Mouse (Mus musculus) MEL (cell line): ENCODE measurements around the gene Gm6096. TPM values are rescaled to one million over a fixed set of nuclear protein-coding genes. Genes with fewer than 3 reads are reported as not detected.
A peak's percentile ranks its signal among the peaks of the same experiment; 100 is the strongest.

Experiments
- DNase-seq: peaks from one replicate; pipeline ENCODE4 v3.0.0; 2011; ENCODE audit warnings: low read depth, low spot score
- H3K27ac ChIP-seq: 2 replicates; pipeline ENCODE4 v1.5.1; 2012; ENCODE audit warnings: low read depth, mild to moderate bottlenecking, control low read depth, low read length, moderate library complexity; ENCODE audit not compliant: control insufficient read depth
- H3K27me3 ChIP-seq, 2 experiments: fragments of 150-350 bp in 1 of 2; sonication (generic) in 1 of 2; 2 replicates each; pipeline ENCODE4 v1.6.1; 2012; ENCODE audit warnings: low read length in 2 of 2, mild to moderate bottlenecking in 2 of 2, improper control_type of control experiment in 1 of 2, moderate library complexity in 1 of 2; ENCODE audit not compliant: insufficient read depth in 2 of 2, control insufficient read depth in 1 of 2
- H3K36me3 ChIP-seq, 2 experiments: 2 replicates each; pipeline ENCODE4 v1.6.1; 2012 to 2014; ENCODE audit warnings: low read length in 2 of 2, improper control_type of control experiment in 1 of 2, inconsistent platforms in 1 of 2, mild to moderate bottlenecking in 1 of 2; ENCODE audit not compliant: insufficient read depth in 2 of 2, control insufficient read depth in 1 of 2
- H3K4me1 ChIP-seq, 2 experiments: fragments of 150-350 bp in 1 of 2; sonication (generic) in 1 of 2; 2 replicates each; pipeline ENCODE4 v1.6.1; 2012; ENCODE audit warnings: low read length in 2 of 2, improper control_type of control experiment in 1 of 2, mild to moderate bottlenecking in 1 of 2; ENCODE audit not compliant: insufficient read depth in 2 of 2, control insufficient read depth in 1 of 2
- H3K4me3 ChIP-seq, 2 experiments: fragments of 150-350 bp in 1 of 2; sonication (generic) in 1 of 2; 2 replicates each; pipeline ENCODE4 v1.5.1; 2012; ENCODE audit warnings: low read depth in 2 of 2, low read length in 2 of 2, mild to moderate bottlenecking in 2 of 2, moderate library complexity in 2 of 2, control low read depth in 1 of 2, improper control_type of control experiment in 1 of 2; ENCODE audit not compliant: control insufficient read depth in 1 of 2, insufficient read depth in 1 of 2
- H3K79me2 ChIP-seq: 2 replicates; pipeline ENCODE4 v1.6.1; 2012; ENCODE audit warnings: mild to moderate bottlenecking, low read length, moderate library complexity; ENCODE audit not compliant: control insufficient read depth, poor library complexity, insufficient read depth
- H3K9ac ChIP-seq: 2 replicates; pipeline ENCODE4 v1.6.1; 2012; ENCODE audit warnings: low read depth, mild to moderate bottlenecking, control low read depth, low read length, moderate library complexity; ENCODE audit not compliant: control insufficient read depth, poor library complexity, severe bottlenecking
- H3K9me3 ChIP-seq: fragments of 150-350 bp; sonication (generic); replicated peaks from 2 replicates; pipeline ENCODE4 v1.6.1; 2012; ENCODE audit warnings: mild to moderate bottlenecking, low read length, improper control_type of control experiment, moderate library complexity; ENCODE audit not compliant: insufficient read depth
- BHLHE40 ChIP-seq: IDR thresholded peaks from 2 replicates; pipeline ENCODE4 v1.6.1; 2012; ENCODE audit warnings: low read depth, mild to moderate bottlenecking, inconsistent platforms, low read length, improper control_type of control experiment, borderline replicate concordance
- CHD1 ChIP-seq: IDR thresholded peaks from 2 replicates; pipeline ENCODE4 v1.6.1; 2012; ENCODE audit warnings: low read depth, mild to moderate bottlenecking, inconsistent platforms, low read length, improper control_type of control experiment
- CHD2 ChIP-seq: IDR thresholded peaks from 2 replicates; pipeline ENCODE4 v1.6.1; 2011; ENCODE audit warnings: low read length, improper control_type of control experiment
- CTCF ChIP-seq, 3 experiments: IDR thresholded peaks in 2 of 3; conservative IDR thresholded peaks in 1 of 3; 2 replicates each; pipeline ENCODE4 v1.5.1; 2011 to 2012; ENCODE audit warnings: low read length in 3 of 3, low read depth in 2 of 3, mild to moderate bottlenecking in 2 of 3, improper control_type of control experiment in 1 of 3, inconsistent platforms in 1 of 3, mixed read lengths in 1 of 3, moderate library complexity in 1 of 3; ENCODE audit not compliant: control insufficient read depth in 1 of 3, insufficient read depth in 1 of 3, poor library complexity in 1 of 3, severe bottlenecking in 1 of 3
- E2F4 ChIP-seq: IDR thresholded peaks from 2 replicates; pipeline ENCODE4 v1.6.1; 2011; ENCODE audit warnings: low read depth, low read length, improper control_type of control experiment, borderline replicate concordance
- ELF1 ChIP-seq: IDR thresholded peaks from 2 replicates; pipeline ENCODE4 v1.6.1; 2014; ENCODE audit warnings: low read depth, mild to moderate bottlenecking, inconsistent platforms, low read length, improper control_type of control experiment, moderate library complexity
- EP300 ChIP-seq, 2 experiments: IDR thresholded peaks; 2 replicates each; pipeline ENCODE4 v1.6.1; 2011; ENCODE audit warnings: improper control_type of control experiment in 2 of 2, low read length in 2 of 2, low read depth in 1 of 2, mild to moderate bottlenecking in 1 of 2
- ETS1 ChIP-seq: IDR thresholded peaks from 2 replicates; pipeline ENCODE4 v1.6.1; 2012; ENCODE audit warnings: low read depth, mild to moderate bottlenecking, inconsistent platforms, low read length, improper control_type of control experiment, moderate library complexity
- GABPA ChIP-seq: IDR thresholded peaks from 2 replicates; pipeline ENCODE4 v1.6.1; 2012; ENCODE audit warnings: low read depth, mild to moderate bottlenecking, inconsistent platforms, low read length, improper control_type of control experiment, moderate library complexity
- GATA1 ChIP-seq: IDR thresholded peaks from 2 replicates; pipeline ENCODE4 v1.6.1; 2011; ENCODE audit warnings: low read depth, low read length, improper control_type of control experiment
- HCFC1 ChIP-seq: IDR thresholded peaks from 2 replicates; pipeline ENCODE4 v1.6.1; 2012; ENCODE audit warnings: low read depth, mild to moderate bottlenecking, inconsistent platforms, low read length, improper control_type of control experiment, moderate library complexity
- JUND ChIP-seq: IDR thresholded peaks from 2 replicates; pipeline ENCODE4 v1.6.1; 2011; ENCODE audit warnings: low read depth, mild to moderate bottlenecking, improper control_type of control experiment, low read length
- MAFK ChIP-seq: IDR thresholded peaks from 2 replicates; pipeline ENCODE4 v1.6.1; 2011; ENCODE audit warnings: low read depth, mild to moderate bottlenecking, low read length, improper control_type of control experiment, borderline replicate concordance
- MAX ChIP-seq: IDR thresholded peaks from 2 replicates; pipeline ENCODE4 v1.6.1; 2011; ENCODE audit warnings: low read length, improper control_type of control experiment
- MAZ ChIP-seq: IDR thresholded peaks from 2 replicates; pipeline ENCODE4 v1.6.1; 2012; ENCODE audit warnings: low read depth, mild to moderate bottlenecking, inconsistent platforms, low read length, improper control_type of control experiment
- MEF2A ChIP-seq: IDR thresholded peaks from 2 replicates; pipeline ENCODE4 v1.6.1; 2014; ENCODE audit warnings: low read depth, mild to moderate bottlenecking, inconsistent platforms, low read length, improper control_type of control experiment; ENCODE audit not compliant: poor library complexity, insufficient replicate concordance, severe bottlenecking; ENCODE audit errors: extremely low read depth
- MXI1 ChIP-seq: IDR thresholded peaks from 2 replicates; pipeline ENCODE4 v1.6.1; 2011; ENCODE audit warnings: mild to moderate bottlenecking, low read depth, low read length, improper control_type of control experiment
- MYB ChIP-seq: IDR thresholded peaks from 2 replicates; pipeline ENCODE4 v1.6.1; 2011; ENCODE audit warnings: mild to moderate bottlenecking, low read depth, low read length, improper control_type of control experiment
- MYC ChIP-seq: IDR thresholded peaks from 2 replicates; pipeline ENCODE4 v1.6.1; 2011; ENCODE audit warnings: low read depth, mild to moderate bottlenecking, low read length, improper control_type of control experiment, moderate library complexity
- NELFE ChIP-seq: IDR thresholded peaks from 2 replicates; pipeline ENCODE4 v1.6.1; 2011; ENCODE audit warnings: low read depth, low read length, improper control_type of control experiment
- NRF1 ChIP-seq: IDR thresholded peaks from 2 replicates; pipeline ENCODE4 v1.6.1; 2014; ENCODE audit warnings: low read depth, mild to moderate bottlenecking, inconsistent platforms, low read length, improper control_type of control experiment, moderate library complexity; ENCODE audit not compliant: poor library complexity, insufficient read depth, severe bottlenecking
- POLR2A ChIP-seq, 2 experiments: IDR thresholded peaks; 2 replicates each; pipeline ENCODE4 v1.6.1; 2011 to 2012; ENCODE audit warnings: low read length in 2 of 2, mild to moderate bottlenecking in 2 of 2, control low read depth in 1 of 2, improper control_type of control experiment in 1 of 2, low read depth in 1 of 2, moderate library complexity in 1 of 2; ENCODE audit not compliant: control insufficient read depth in 1 of 2, insufficient read depth in 1 of 2, poor library complexity in 1 of 2
- POLR2AphosphoS2 ChIP-seq: IDR thresholded peaks from 2 replicates; pipeline ENCODE4 v1.6.1; 2011; ENCODE audit warnings: low read length, improper control_type of control experiment
- POLR2AphosphoS5 ChIP-seq: IDR thresholded peaks from 2 replicates; pipeline ENCODE4 v1.6.1; 2012; ENCODE audit warnings: low read depth, borderline replicate concordance, mild to moderate bottlenecking, inconsistent platforms, low read length, moderate library complexity, mixed read lengths
- RAD21 ChIP-seq: IDR thresholded peaks from 2 replicates; pipeline ENCODE4 v1.6.1; 2011; ENCODE audit warnings: mild to moderate bottlenecking, low read depth, low read length, improper control_type of control experiment
- SIN3A ChIP-seq: IDR thresholded peaks from 2 replicates; pipeline ENCODE4 v1.6.1; 2012; ENCODE audit warnings: low read length, improper control_type of control experiment, inconsistent platforms
- SMC3 ChIP-seq: IDR thresholded peaks from 2 replicates; pipeline ENCODE4 v1.6.1; 2011; ENCODE audit warnings: low read depth, low read length, improper control_type of control experiment
- TAL1 ChIP-seq: IDR thresholded peaks from 2 replicates; pipeline ENCODE4 v1.6.1; 2012; ENCODE audit warnings: mild to moderate bottlenecking, inconsistent platforms, low read length, moderate library complexity, mixed read lengths
- TBP ChIP-seq: IDR thresholded peaks from 2 replicates; pipeline ENCODE4 v1.8.0; 2011; ENCODE audit warnings: low read depth, low read length, improper control_type of control experiment
- TCF12 ChIP-seq: IDR thresholded peaks from 2 replicates; pipeline ENCODE4 v1.6.1; 2014; ENCODE audit warnings: low read depth, mild to moderate bottlenecking, inconsistent platforms, low read length, improper control_type of control experiment, moderate library complexity
- UBTF ChIP-seq: IDR thresholded peaks from 2 replicates; pipeline ENCODE4 v1.6.1; 2012; ENCODE audit warnings: low read depth, mild to moderate bottlenecking, inconsistent platforms, low read length, improper control_type of control experiment, moderate library complexity, borderline replicate concordance; ENCODE audit not compliant: insufficient read depth
- USF1 ChIP-seq: IDR thresholded peaks from 2 replicates; pipeline ENCODE4 v1.6.1; 2014; ENCODE audit warnings: low read depth, mild to moderate bottlenecking, inconsistent platforms, low read length, improper control_type of control experiment, moderate library complexity
- USF2 ChIP-seq, 2 experiments: IDR thresholded peaks; 2 replicates each; pipeline ENCODE4 v1.6.1; 2011 to 2012; ENCODE audit warnings: improper control_type of control experiment in 2 of 2, low read length in 2 of 2, borderline replicate concordance in 1 of 2, inconsistent platforms in 1 of 2, low read depth in 1 of 2, mild to moderate bottlenecking in 1 of 2; ENCODE audit not compliant: insufficient read depth in 1 of 2
- ZC3H11A ChIP-seq: IDR thresholded peaks from 2 replicates; pipeline ENCODE4 v1.6.1; 2012; ENCODE audit warnings: low read depth, mild to moderate bottlenecking, inconsistent platforms, low read length, improper control_type of control experiment
- ZMIZ1 ChIP-seq: IDR thresholded peaks from 2 replicates; pipeline ENCODE4 v1.6.1; 2012; ENCODE audit warnings: low read depth, mild to moderate bottlenecking, inconsistent platforms, low read length, improper control_type of control experiment, moderate library complexity
- ZNF384 ChIP-seq: IDR thresholded peaks from 2 replicates; pipeline ENCODE4 v1.6.1; 2012; ENCODE audit warnings: low read depth, mild to moderate bottlenecking, inconsistent platforms, low read length, improper control_type of control experiment
- polyA plus RNA-seq, 2 experiments: library from polyadenylated mRNA; stranded (reverse) in 1 of 2; unstranded in 1 of 2; fragments of >175 nt in 1 of 2; fragments of >200 nt in 1 of 2; gene quantifications; 2 replicates each; pipeline versions ENCODE4 v1.2.1 to v1.2.4; 2012; ENCODE audit warnings: low replicate concordance in 2 of 2, low read depth in 1 of 2; ENCODE audit not compliant: insufficient read length in 2 of 2, insufficient read depth in 1 of 2, missing spikeins in 1 of 2
- total RNA-seq: library from RNA; depleted of rRNA; stranded (reverse); fragments of 300-350 nt; gene quantifications from 2 replicates; pipeline ENCODE4 v1.2.3, GENCODE M21; 2012

The Gm6096 gene
- total and polyA plus RNA-seq, 3 experiments = not detected

DNA sequence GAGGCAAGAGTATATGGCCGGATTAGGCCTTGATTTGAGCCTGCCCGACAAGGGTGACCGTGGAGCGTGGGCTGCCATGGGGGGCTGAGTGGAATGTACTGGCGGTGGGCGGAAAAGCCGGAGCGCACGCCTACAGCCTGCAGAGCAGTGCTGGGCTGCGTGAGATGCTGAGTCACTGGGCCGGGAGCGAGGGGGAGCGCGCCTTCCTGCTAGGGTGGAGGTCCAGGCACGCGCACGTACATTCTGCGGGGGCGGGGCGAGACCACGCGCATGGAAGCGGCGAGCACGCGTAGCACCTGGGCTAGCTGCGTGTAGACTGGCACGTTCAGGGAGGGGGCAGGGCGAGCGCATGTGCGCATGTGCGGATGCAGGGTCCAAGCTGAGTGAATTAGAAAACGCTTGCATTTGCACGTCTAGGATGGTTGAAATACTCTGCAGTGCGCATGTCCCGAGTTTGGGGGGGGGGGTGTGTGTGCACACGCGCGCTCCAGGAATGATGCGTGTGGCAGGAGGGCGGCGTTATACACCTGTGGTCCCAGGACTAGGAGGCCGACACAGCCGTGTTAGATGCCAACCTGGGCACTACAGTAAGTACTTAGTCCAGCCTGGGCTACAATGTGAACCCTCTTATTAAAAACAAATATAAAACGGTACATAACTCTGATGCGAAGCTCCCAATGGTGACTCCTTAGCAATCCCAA, 16.8 kb upstream of the Gm6096 start:
- peak; percentile 100 for DNase-seq
- peaks cover 0 to 5% of the 10 kb centered on the region in 2 experiments; a peak in 1 of 4 replicates for H3K36me3 ChIP-seq
- no peaks in the 10 kb centered on the region for H3K9me3 ChIP-seq
- peaks cover 10% of the 10 kb centered on the region for H3K79me2 ChIP-seq
- no peaks in the 10 kb centered on the region for H3K27me3 ChIP-seq
- H3K27ac ChIP-seq = peak overlapping the region; percentile 87
- peak overlapping the region; percentile 85 for H3K9ac ChIP-seq
- peak overlapping the region; percentile 71 to 76 for H3K4me3 ChIP-seq
- peaks cover 0 to 4% of the 10 kb centered on the region in 2 experiments; a peak in 2 of 4 replicates for H3K4me1 ChIP-seq
- peak; percentile 63; the same call in 1 of the 2 replicates for TF ChIP-seq MAZ
- peak; percentile 69 for TF ChIP-seq TBP
- peak; percentile 62 for TF ChIP-seq USF1
- TF ChIP-seq NELFE = peak; percentile 78
- TF ChIP-seq E2F4 = no peak
- no peak for TF ChIP-seq TAL1
- peak; percentile 82 for TF ChIP-seq ZMIZ1
- TF ChIP-seq NRF1 = peak; percentile 91
- peak; percentile 27; the same call in 1 of the 2 replicates for TF ChIP-seq POLR2AphosphoS5
- TF ChIP-seq RAD21 = no peak
- peak; percentile 93 for TF ChIP-seq BHLHE40
- peak; percentile 83 for TF ChIP-seq SIN3A
- TF ChIP-seq ZC3H11A = no peak
- TF ChIP-seq MAX = peak; percentile 95
- peak; percentile 72 for TF ChIP-seq HCFC1
- no peak for TF ChIP-seq CTCF (IDR thresholded peaks at IDR 0.05 in 2 of 3, conservative IDR thresholded peaks at IDR 0.05 in 1 of 3; ENCODE audit: control insufficient read depth in 1 of 3, insufficient read depth in 1 of 3, low read depth in 2 of 3, low read length in 3 of 3, poor library complexity in 1 of 3, severe bottlenecking in 1 of 3)
- TF ChIP-seq TCF12 = peak; percentile 62
- no peak for TF ChIP-seq MYB
- no peak for TF ChIP-seq JUND
- peak; percentile 72 for TF ChIP-seq MAFK
- no peak for TF ChIP-seq UBTF
- no peak for TF ChIP-seq GATA1
- TF ChIP-seq GABPA = peak; percentile 93
- no peak for TF ChIP-seq USF2 (IDR thresholded peaks at IDR 0.05; ENCODE audit: borderline replicate concordance in 1 of 2, insufficient read depth in 1 of 2, low read depth in 1 of 2, low read length in 2 of 2)
- TF ChIP-seq ZNF384 = no peak
- peak; percentile 80; the same call in 1 of the 2 replicates for TF ChIP-seq POLR2AphosphoS2
- peak; percentile 35; the same call in 1 of the 2 replicates for TF ChIP-seq CHD2
- TF ChIP-seq CHD1 = no peak
- TF ChIP-seq POLR2A (IDR thresholded peaks at IDR 0.05; ENCODE audit: control insufficient read depth in 1 of 2, insufficient read depth in 1 of 2, low read depth in 1 of 2, low read length in 2 of 2, poor library complexity in 1 of 2) = peak; percentile 58 to 87
- peak; percentile 74 for TF ChIP-seq ETS1
- TF ChIP-seq MEF2A = no peak
- TF ChIP-seq SMC3 = no peak
- TF ChIP-seq MYC = peak; percentile 91
- peak; percentile 61; the same call in 1 of the 2 replicates for TF ChIP-seq ELF1
- peak in 1 of 2 experiments; percentile 62; a peak in 2 of 4 replicates for TF ChIP-seq EP300 (IDR thresholded peaks at IDR 0.05; ENCODE audit: low read depth in 1 of 2, low read length in 2 of 2)
- TF ChIP-seq MXI1 = peak; percentile 92
